Mouse (Mus musculus): ENCODE measurements around the gene Stpg4.

The Stpg4 gene

GRCm38 (mm10) chr17:87427511-87427910 is at the start of gene Stpg4:
Gene Stpg4, minus strand, starts transcription at chr17:87427741.
- no peak for DNase-seq

- no peak for DNase-seq
These were observed 47.8 kb upstream of the Stpg4 start for GRCm38 (mm10) chr17:87475356-87475755.

- DNase-seq = no peak
These were observed 46.9 kb upstream of the Stpg4 start for GRCm38 (mm10) chr17:87474501-87474795.

GRCm38 (mm10) chr17:87473736-87474500 is 46.4 kb upstream of the Stpg4 start:
- peak; percentile 40 for DNase-seq

- no peak for DNase-seq
These were observed 45.8 kb upstream of the Stpg4 start for GRCm38 (mm10) chr17:87473441-87473735.

- no peak for DNase-seq
These were observed 45.3 kb upstream of the Stpg4 start for GRCm38 (mm10) chr17:87472879-87473278.

- no peak for DNase-seq
These were observed 44.1 kb upstream of the Stpg4 start for GRCm38 (mm10) chr17:87471661-87472060.

- DNase-seq = no peak
These were observed 43.3 kb upstream of the Stpg4 start for GRCm38 (mm10) chr17:87470797-87471196.

- no peak for DNase-seq
These were observed 42.7 kb upstream of the Stpg4 start for GRCm38 (mm10) chr17:87470282-87470681.

GRCm38 (mm10) chr17:87469428-87469827 is 41.9 kb upstream of the Stpg4 start:
- DNase-seq = no peak

GRCm38 (mm10) chr17:87468616-87469015 is 41.1 kb upstream of the Stpg4 start:
- no peak for DNase-seq

- no peak for DNase-seq
These were observed 34.0 kb upstream of the Stpg4 start for GRCm38 (mm10) chr17:87461499-87461896.

- peak; percentile 33 for DNase-seq
These were observed 33.3 kb upstream of the Stpg4 start for GRCm38 (mm10) chr17:87460669-87461498.

- DNase-seq = no peak
These were observed 32.5 kb upstream of the Stpg4 start for GRCm38 (mm10) chr17:87459750-87460668.

- peak; percentile 58 for DNase-seq
These were observed 31.6 kb upstream of the Stpg4 start for GRCm38 (mm10) chr17:87458911-87459749.

- DNase-seq = no peak
These were observed 30.4 kb upstream of the Stpg4 start for GRCm38 (mm10) chr17:87457961-87458360.

- DNase-seq = no peak
These were observed 26.6 kb upstream of the Stpg4 start for GRCm38 (mm10) chr17:87454121-87454520.

- no peak for DNase-seq
These were observed 25.8 kb upstream of the Stpg4 start for GRCm38 (mm10) chr17:87453336-87453735.

- no peak for DNase-seq
These were observed 21.3 kb upstream of the Stpg4 start for GRCm38 (mm10) chr17:87448881-87449280.

- DNase-seq = no peak
These were observed 20.8 kb upstream of the Stpg4 start for GRCm38 (mm10) chr17:87448339-87448738.

GRCm38 (mm10) chr17:87447612-87448200 is 20.2 kb upstream of the Stpg4 start:
- no peak for DNase-seq

Measured in kidney, adult 18-20 months (tissue).